Mouse (Mus musculus): ENCODE measurements around the gene Uqcr11.

DNA sequence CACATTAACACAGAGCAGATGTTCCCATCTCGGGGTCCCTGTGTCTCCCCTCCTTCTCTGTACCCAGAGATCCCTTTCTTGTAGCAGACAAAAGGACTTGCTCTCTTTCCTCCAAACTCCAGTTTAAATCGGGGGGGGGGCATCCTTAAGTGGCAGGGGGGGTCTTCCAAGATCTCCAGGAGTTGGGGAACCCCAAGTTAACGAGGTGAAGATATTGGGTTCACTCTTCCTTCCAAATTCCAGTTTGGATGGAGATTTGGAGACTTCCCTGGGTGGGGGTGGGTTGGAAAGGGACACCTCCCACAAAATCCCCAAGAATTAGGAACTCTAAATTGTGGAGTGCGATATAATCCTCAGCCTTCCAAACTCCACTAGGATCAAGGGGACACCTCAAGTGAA lies 25.8 kb upstream of the Uqcr11 start:
- TF ChIP-seq CTCF (IDR thresholded peaks at IDR 0.05; ENCODE audit: control insufficient read depth, insufficient read depth, low read length) (no peak), POLR2A (IDR thresholded peaks at IDR 0.05; ENCODE audit: borderline replicate concordance, control insufficient read depth, low read depth, low read length) (no peak)
